Mouse (Mus musculus) neutrophil, adult 65 days (primary cell): ENCODE measurements around the gene Rpl37. TPM values are rescaled to one million over a fixed set of nuclear protein-coding genes. Genes with fewer than 3 reads are reported as not detected.

Experiments used
- total RNA-seq: library from RNA; stranded (reverse); gene quantifications from 2 replicates; pipeline ENCODE4 v1.2.4, GENCODE M21; 2023

The Rpl37 gene
- 242 and 287 TPM in 2 replicates for total RNA-seq

DNA sequence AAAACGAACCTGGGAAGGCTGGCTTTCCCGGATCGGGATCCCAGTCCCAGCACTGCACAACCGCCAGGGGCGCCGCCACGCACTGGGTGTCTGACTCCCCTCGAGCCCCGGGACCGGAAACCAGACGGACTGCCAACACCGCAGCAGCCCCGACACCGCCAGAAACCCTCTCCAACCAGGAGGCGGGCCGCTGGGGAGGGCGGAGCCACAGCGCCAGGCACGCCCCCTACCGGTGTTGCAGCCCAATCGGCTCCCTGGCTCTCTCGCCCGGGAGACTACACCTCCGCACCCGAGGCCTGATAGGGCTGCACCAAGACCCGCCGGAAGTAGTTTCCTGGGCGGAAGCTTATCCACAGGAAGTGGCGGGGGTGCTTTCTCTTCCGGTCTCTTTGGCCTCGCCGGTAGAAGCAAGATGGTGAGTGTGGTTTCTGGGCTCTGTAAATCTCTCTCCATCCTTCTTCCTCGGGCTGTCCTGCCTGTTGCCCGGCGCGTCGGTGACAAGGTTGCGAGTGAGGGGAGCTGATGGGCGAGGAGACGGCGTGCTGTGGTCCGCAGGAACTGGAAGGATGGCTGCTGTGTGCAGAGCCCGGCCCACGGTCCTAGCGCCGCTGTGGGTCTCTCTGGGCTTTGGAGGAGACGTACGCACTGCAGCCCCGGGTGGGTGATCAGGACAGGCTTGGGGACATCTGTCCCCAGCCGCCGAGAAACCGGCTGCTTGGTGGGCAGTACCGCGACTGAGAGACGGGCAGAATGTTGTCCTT, at the start of gene Rpl37:
Gene Rpl37, plus strand, starts transcription at position 376 of the 761 bp plus-strand sequence.

DNA sequence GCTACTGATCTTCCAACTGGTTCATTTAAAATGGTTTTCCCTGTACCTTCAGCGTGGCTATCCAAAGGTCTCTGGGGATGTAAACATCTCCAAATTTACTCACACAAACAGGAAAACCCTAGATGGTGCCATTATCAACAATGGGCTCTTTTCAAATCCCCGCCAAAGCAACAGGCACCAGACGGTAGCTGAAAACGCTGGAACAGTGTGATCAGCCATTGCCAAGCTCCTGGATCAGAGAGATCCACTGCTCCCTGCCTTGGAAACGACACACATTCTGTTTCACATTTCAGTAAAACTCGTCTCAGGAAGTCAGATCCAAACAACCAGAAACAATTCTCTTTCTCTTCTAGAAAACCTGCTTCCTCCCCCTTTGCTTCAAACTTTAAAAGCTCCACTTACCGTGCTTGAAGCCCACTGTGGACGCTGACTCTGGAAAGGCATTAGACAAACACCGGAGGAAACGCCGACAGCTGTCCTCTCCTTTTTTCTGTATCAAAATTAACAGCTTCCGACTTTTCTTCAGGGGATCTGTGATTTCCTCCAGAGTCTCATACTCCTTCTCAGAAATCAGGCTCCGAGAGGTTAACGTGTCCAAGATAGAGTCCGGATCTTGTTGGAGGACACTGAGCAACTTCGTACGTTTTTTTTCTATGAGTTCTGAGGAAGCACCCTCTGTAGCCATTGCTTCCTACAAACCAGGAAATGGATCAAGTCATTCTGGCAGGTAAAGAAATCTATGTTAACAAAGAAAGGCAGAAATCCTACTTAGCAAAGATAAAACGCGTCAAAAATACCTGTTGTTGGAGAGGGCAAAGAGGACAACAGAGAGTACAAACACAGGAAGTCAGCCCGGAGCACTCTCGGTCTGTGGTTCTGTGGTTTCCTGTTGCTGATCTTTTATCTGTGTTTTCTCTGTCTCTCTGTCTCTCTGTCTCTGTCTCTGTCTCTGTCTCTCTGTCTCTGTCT, 8.5 kb upstream of the Rpl37 start, which contains the start of gene Card6:
Gene Card6, minus strand, starts transcription at position 854 of the 969 bp plus-strand sequence.

DNA sequence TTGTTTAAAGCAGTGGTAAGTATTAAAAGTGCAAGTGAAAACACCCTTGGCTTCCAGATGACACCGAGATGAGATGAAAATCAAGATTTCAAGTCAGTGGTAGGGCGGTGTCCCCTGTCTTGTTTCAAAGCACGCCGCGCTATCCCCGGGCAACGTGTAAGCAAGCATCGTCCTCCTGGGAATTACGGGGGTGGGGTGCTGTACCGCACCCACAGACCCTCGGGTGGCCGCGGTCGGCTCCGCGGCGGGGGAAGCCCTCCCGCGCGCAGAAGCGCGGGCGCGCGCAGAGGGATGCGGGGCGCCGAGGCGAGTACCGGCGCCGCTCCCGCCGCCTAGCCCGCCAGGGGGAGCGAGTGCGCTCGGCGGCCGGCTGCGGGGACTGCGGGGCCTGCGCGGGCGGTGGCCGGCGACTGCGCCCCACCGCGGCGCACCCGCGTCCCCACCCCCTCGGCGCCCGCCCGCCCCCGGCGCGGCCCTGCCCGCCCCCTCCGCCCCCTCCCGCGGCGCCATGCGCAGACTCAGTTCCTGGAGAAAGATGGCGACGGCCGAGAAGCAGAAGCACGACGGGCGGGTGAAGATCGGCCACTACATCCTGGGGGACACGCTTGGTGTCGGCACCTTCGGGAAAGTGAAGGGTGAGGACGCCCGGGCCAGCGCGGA, 27.0 kb downstream of the Rpl37 start, which contains the start of gene Prkaa1:
Gene Prkaa1, plus strand, starts transcription at position 501 of the 660 bp plus-strand sequence.

Other genes starting within 250 kb of the Rpl37 start
- not detected in 2 replicates for gene Mroh2b, start 217.9 kb upstream of the Rpl37 start, total RNA-seq
- not detected in 2 replicates for gene C7, start 52.9 kb upstream of the Rpl37 start, total RNA-seq
- 21.1 and 23.7 TPM in 2 replicates for gene Card6, start 8.1 kb upstream of the Rpl37 start, total RNA-seq
- 23.9 and 25.2 TPM in 2 replicates for gene Prkaa1, start 27.2 kb downstream of the Rpl37 start, total RNA-seq
- 14.1 and 16.5 TPM in 2 replicates for gene Ttc33, start 68.9 kb downstream of the Rpl37 start, total RNA-seq
- gene Ptger4, start 127.5 kb downstream of the Rpl37 start, total RNA-seq: 16.6 and 20.9 TPM in 2 replicates